Mouse (Mus musculus) forebrain, embryonic 13.5 days (tissue): ENCODE data around the gene 1500011B03Rik. TPM values are rescaled to one million over a fixed set of nuclear protein-coding genes. Genes with fewer than 3 reads are reported as not detected.

ENCODE experiments used
- ATAC-seq: fragments of 200-750 bp; cut with Nextera tagmentation; 2 replicates; pipeline ENCODE4 v1.8.0; 2017
- H3K27ac ChIP-seq: fragments of 300-500 bp; sonication (generic); 2 replicates; pipeline ENCODE4 v1.5.1; 2015; ENCODE audit warnings: inconsistent platforms, mild to moderate bottlenecking, moderate library complexity
- H3K27me3 ChIP-seq: fragments of 300-500 bp; sonication (generic); 2 replicates; pipeline ENCODE4 v1.6.1; 2015; ENCODE audit warnings: mild to moderate bottlenecking, inconsistent platforms
- H3K36me3 ChIP-seq: fragments of 300-500 bp; sonication (generic); 2 replicates; pipeline ENCODE4 v1.6.1; 2015; ENCODE audit warnings: mild to moderate bottlenecking, inconsistent platforms; ENCODE audit not compliant: poor library complexity, severe bottlenecking
- H3K4me1 ChIP-seq: fragments of 300-500 bp; sonication (generic); 2 replicates; pipeline ENCODE4 v1.6.1; 2015; ENCODE audit warnings: inconsistent platforms
- H3K4me2 ChIP-seq: fragments of 300-500 bp; sonication (generic); 2 replicates; pipeline ENCODE4 v1.6.1; 2015; ENCODE audit warnings: inconsistent platforms, mild to moderate bottlenecking, moderate library complexity
- H3K4me3 ChIP-seq: fragments of 300-500 bp; sonication (generic); 2 replicates; pipeline ENCODE4 v1.5.1; 2015; ENCODE audit warnings: mild to moderate bottlenecking, inconsistent platforms
- H3K9ac ChIP-seq: fragments of 300-500 bp; sonication (generic); 2 replicates; pipeline ENCODE4 v1.6.1; 2015; ENCODE audit warnings: mild to moderate bottlenecking, inconsistent platforms
- H3K9me3 ChIP-seq: fragments of 300-500 bp; sonication (generic); replicated peaks from 2 replicates; pipeline ENCODE4 v1.6.1; 2016; ENCODE audit warnings: inconsistent platforms
- WGBS: fragments of 180-500 bp; shearing (Covaris S2); methylation state at CpG from one replicate; pipeline ENCODE4 v1.1.7; 2015; 5-methylcytosine and 5-hydroxymethylcytosine counted together
- polyA plus RNA-seq: library from polyadenylated mRNA; unstranded; fragments of >200 nt; fragmentation: Nextera tagmentation; extraction: Ambion mirVana; gene quantifications from 2 replicates; pipeline ENCODE4 v1.2.1, GENCODE M21; 2015

The 1500011B03Rik gene
- polyA plus RNA-seq, 1 experiment from 2014 or later, result 184 TPM

- H3K4me2 ChIP-seq, result no peak overlapping the region
- H3K9me3 ChIP-seq, result no peaks in the 10 kb centered on the region
- 31% methylated on average over 8 of the region's 8 CpGs for WGBS
- no peaks in the 10 kb centered on the region for H3K27me3 ChIP-seq
- H3K36me3 ChIP-seq, result peaks cover 86% of the 10 kb centered on the region
- no peak for ATAC-seq
- H3K9ac ChIP-seq, result no peak overlapping the region
- H3K4me3 ChIP-seq, result no peak overlapping the region
- no peak overlapping the region for H3K27ac ChIP-seq
- H3K4me1 ChIP-seq, result peaks cover 32% of the 10 kb centered on the region
Observed at GRCm38 (mm10) chr5:114807468-114807867, 15.8 kb downstream of the 1500011B03Rik start.

DNA sequence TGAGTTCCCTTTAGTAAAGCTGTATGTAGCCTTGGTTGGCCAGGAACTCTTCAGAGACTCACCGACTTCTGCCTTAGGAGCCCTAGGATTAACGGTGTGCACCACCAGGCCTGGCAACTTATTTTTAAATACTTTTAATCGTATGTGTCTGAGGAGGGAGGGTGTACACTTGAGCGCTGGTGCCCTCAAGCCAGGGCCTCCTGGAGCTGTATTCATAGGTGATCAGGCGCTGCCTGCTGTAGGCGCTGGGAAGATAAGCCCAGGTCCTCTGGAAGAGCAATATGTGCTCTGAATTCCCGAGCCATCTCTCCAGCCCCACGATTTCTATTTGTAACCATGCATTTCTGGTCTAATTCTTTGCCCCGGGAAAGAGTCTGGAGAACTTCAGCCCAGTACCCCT lies 16.2 kb downstream of the 1500011B03Rik start:
- Histone ChIP-seq H3K4me3 (no peak overlapping the region), H3K36me3 (peaks cover 90% of the 10 kb centered on the region), H3K4me1 (peaks cover 28% of the 10 kb centered on the region), H3K27me3 (no peaks in the 10 kb centered on the region), H3K4me2 (no peak overlapping the region), H3K27ac (no peak overlapping the region), H3K9me3 (no peaks in the 10 kb centered on the region), H3K9ac (no peak overlapping the region)
- 54% methylated on average over 9 of the region's 9 CpGs for WGBS
- no peak for ATAC-seq

DNA sequence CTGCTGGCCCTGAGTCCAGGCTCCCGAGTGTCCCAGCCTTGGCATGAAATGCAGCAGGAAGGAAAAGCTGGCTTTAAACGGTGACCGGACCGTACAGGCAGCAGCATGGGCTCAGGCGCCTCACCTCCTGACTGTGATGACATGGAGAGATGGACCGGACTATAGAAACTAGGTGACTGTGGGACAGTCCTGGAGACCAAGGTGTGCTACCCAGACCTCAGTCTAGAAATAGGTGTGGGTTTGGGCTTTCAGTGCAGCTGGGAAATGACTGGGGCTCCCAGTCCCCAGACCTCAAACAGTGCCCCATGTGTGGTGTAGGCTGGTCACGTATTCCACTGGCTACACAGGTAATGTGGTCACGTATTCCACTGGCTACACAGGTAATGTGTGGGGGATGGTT lies 16.6 kb downstream of the 1500011B03Rik start:
- WGBS, result 85% methylated on average over 8 of the region's 8 CpGs
- H3K4me3 ChIP-seq, result no peak overlapping the region
- no peak overlapping the region for H3K4me2 ChIP-seq
- ATAC-seq, result no peak
- no peaks in the 10 kb centered on the region for H3K9me3 ChIP-seq
- H3K9ac ChIP-seq, result no peak overlapping the region
- no peaks in the 10 kb centered on the region for H3K27me3 ChIP-seq
- no peak overlapping the region for H3K27ac ChIP-seq
- H3K36me3 ChIP-seq, result peaks cover 94% of the 10 kb centered on the region
- peaks cover 24% of the 10 kb centered on the region for H3K4me1 ChIP-seq

DNA sequence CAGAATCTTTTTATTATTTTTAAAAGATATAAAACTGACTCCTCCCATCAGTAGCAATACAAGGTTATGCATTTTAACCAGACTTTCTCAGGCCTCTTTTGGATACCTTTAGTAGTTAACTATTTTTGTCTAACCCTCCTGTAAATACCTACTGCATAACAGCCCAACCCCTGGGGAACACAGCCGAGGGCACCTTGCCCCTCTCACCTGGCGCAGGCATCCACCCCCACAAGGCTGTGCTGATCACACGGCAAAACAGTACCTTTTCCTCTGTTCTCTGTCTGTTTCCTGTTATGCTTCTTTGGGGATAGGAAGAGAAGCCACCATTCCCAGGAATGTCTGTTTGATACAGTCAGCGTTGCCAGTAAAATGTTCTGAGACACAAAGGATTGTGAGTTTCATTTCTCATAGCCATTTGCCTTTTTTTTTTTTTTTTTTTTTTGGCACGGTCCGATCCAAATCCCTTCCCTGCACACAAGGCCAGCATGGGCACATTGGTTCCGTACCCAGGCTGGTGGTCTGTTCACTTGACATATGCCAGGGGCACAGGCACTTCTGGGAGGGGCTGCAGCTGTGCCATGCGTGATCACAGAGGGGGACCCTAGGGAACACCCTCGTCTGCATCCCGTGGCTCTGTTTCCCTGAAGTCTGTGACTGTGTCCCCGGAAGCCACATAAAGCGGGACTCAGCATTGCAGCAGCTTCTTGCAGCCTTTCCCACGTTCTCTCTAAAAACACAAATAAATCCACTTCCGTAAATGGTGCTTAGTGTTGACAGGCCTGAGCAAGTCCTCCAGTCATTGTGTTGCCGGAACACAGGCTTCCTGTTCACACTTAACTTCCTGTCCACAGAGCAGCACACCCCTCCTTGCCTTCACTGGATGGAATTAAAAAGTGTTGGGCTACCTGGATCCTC lies 17.6 kb downstream of the 1500011B03Rik start:
- no peaks in the 10 kb centered on the region for H3K27me3 ChIP-seq
- H3K4me1 ChIP-seq, result peaks cover 19% of the 10 kb centered on the region
- no peak overlapping the region for H3K27ac ChIP-seq
- no peak for ATAC-seq
- H3K9me3 ChIP-seq, result no peaks in the 10 kb centered on the region
- no peak overlapping the region for H3K4me3 ChIP-seq
- H3K9ac ChIP-seq, result no peak overlapping the region
- WGBS, result 85% methylated on average over 15 of the region's 15 CpGs
- H3K4me2 ChIP-seq, result no peak overlapping the region
- H3K36me3 ChIP-seq, result peaks cover 94% of the 10 kb centered on the region

DNA sequence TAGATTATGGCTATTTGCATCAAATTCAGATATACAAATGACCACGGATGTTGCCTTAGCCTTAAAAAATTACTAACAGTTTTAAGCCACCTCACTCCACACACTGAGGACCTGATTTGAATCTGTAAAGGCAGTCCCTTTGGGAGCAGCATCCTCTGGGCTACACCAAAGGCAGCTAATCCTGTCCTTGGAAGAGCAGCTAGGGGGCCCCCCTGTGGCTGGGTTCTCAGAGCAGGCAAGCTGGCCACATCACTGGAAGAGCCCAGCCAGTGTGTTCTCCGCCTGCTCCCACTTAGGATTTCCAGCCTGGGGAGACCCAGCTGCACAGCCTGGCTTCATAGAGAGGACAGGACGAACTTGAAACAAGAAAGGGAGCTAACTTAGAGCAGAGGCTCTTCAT lies 18.3 kb downstream of the 1500011B03Rik start:
- H3K27ac ChIP-seq, result no peak overlapping the region
- H3K9me3 ChIP-seq, result no peaks in the 10 kb centered on the region
- 28% methylated on average over 3 of the region's 3 CpGs for WGBS
- peaks cover 94% of the 10 kb centered on the region for H3K36me3 ChIP-seq
- ATAC-seq, result no peak
- H3K4me1 ChIP-seq, result peaks cover 17% of the 10 kb centered on the region
- H3K9ac ChIP-seq, result no peak overlapping the region
- H3K4me2 ChIP-seq, result no peak overlapping the region
- H3K4me3 ChIP-seq, result no peak overlapping the region
- H3K27me3 ChIP-seq, result no peaks in the 10 kb centered on the region

GRCm38 (mm10) chr5:114804335-114804734 lies 18.9 kb downstream of the 1500011B03Rik start:
- peaks cover 95% of the 10 kb centered on the region for H3K36me3 ChIP-seq
- H3K27ac ChIP-seq, result no peak overlapping the region
- H3K4me3 ChIP-seq, result no peak overlapping the region
- no peak overlapping the region for H3K9ac ChIP-seq
- WGBS, result 85% methylated on average over 13 of the region's 13 CpGs
- no peak for ATAC-seq
- peaks cover 13% of the 10 kb centered on the region; the same call in 1 of the 2 replicates for H3K4me1 ChIP-seq
- no peak overlapping the region for H3K4me2 ChIP-seq
- no peaks in the 10 kb centered on the region for H3K27me3 ChIP-seq
- no peaks in the 10 kb centered on the region for H3K9me3 ChIP-seq

- Histone ChIP-seq H3K27me3 (no peaks in the 10 kb centered on the region), H3K4me2 (no peak overlapping the region), H3K4me1 (0 out of 2 replicates have a peak, but pooled peaks cover 12% of the 10 kb centered on the region), H3K9ac (no peak overlapping the region), H3K36me3 (peaks cover 97% of the 10 kb centered on the region), H3K27ac (no peak overlapping the region), H3K9me3 (no peaks in the 10 kb centered on the region), H3K4me3 (no peak overlapping the region)
- WGBS, result 91% methylated on average over 13 of the region's 13 CpGs
- ATAC-seq, result no peak
Observed at GRCm38 (mm10) chr5:114803231-114803630, 20.0 kb downstream of the 1500011B03Rik start.

DNA sequence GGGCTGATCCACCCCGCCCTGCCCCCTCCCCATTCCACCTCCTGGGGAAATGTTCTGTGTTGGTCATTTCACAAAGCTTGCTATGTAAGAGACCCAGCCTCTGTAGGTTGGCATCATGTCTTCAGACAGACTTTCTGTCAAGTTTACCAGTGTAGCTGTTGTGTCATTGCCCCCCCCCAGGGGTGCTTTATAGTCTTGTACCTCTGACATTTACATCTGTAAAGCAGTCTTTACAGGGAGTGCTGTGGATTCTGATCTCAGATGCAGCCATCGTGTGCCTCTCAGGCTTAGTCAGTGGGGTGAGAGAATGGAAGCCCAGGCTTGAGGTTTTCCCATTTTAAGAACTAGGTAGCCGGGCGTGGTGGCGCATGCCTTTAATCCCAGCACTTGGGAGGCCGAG lies 21.4 kb downstream of the 1500011B03Rik start:
- H3K9ac ChIP-seq, result no peak overlapping the region
- H3K36me3 ChIP-seq, result peaks cover 92% of the 10 kb centered on the region
- H3K4me2 ChIP-seq, result no peak overlapping the region
- no peak overlapping the region for H3K4me3 ChIP-seq
- no peaks in the 10 kb centered on the region for H3K27me3 ChIP-seq
- H3K27ac ChIP-seq, result no peak overlapping the region
- 87% methylated on average over 6 of the region's 6 CpGs for WGBS
- no peak for ATAC-seq
- H3K9me3 ChIP-seq, result no peaks in the 10 kb centered on the region
- 0 out of 2 replicates have a peak, but pooled peaks cover 8% of the 10 kb centered on the region for H3K4me1 ChIP-seq

GRCm38 (mm10) chr5:114801049-114801448 lies 22.2 kb downstream of the 1500011B03Rik start:
- no peak for ATAC-seq
- H3K9me3 ChIP-seq, result no peaks in the 10 kb centered on the region
- no peaks in the 10 kb centered on the region for H3K27me3 ChIP-seq
- WGBS, result 17% methylated on average over 8 of the region's 8 CpGs
- H3K4me2 ChIP-seq, result no peak overlapping the region
- H3K27ac ChIP-seq, result no peak overlapping the region
- peaks cover 14% of the 10 kb centered on the region for H3K4me1 ChIP-seq
- no peak overlapping the region for H3K4me3 ChIP-seq
- H3K9ac ChIP-seq, result no peak overlapping the region
- peaks cover 84% of the 10 kb centered on the region for H3K36me3 ChIP-seq

DNA sequence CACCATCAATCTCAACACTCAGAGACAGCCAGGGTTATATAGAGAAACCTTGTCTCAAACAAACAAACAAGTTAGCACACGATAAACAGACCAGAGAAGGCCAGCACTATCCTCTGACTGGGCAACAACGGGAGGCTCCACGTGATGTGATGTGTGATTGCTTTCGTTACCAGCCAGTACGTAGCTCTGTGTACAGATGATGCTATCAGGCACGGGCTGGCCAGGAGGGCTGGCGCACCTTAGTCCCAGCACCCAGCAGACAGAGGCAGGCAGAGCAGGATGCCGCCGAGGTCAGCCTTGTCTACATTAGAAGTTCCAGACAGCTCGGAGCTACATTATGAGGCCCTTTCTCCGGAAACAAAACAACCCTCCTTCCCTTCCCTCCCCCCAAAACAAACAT lies 23.4 kb downstream of the 1500011B03Rik start:
- peaks cover 77% of the 10 kb centered on the region for H3K36me3 ChIP-seq
- H3K4me3 ChIP-seq, result no peak overlapping the region
- H3K9me3 ChIP-seq, result no peaks in the 10 kb centered on the region
- H3K4me2 ChIP-seq, result no peak overlapping the region
- H3K9ac ChIP-seq, result no peak overlapping the region
- no peak overlapping the region for H3K27ac ChIP-seq
- WGBS, result 88% methylated on average over 11 of the region's 11 CpGs
- no peak for ATAC-seq
- H3K27me3 ChIP-seq, result no peaks in the 10 kb centered on the region
- H3K4me1 ChIP-seq, result peaks cover 25% of the 10 kb centered on the region

GRCm38 (mm10) chr5:114797253-114797652 lies 26.0 kb downstream of the 1500011B03Rik start:
- ATAC-seq, result no peak
- H3K36me3 ChIP-seq, result peaks cover 74% of the 10 kb centered on the region
- no peak overlapping the region for H3K9ac ChIP-seq

GRCm38 (mm10) chr5:114796299-114797012 lies 26.8 kb downstream of the 1500011B03Rik start:
- ATAC-seq, result peak; percentile 76
- Histone ChIP-seq H3K4me2 (peak overlapping the region; percentile 76), H3K9ac (peak overlapping the region; percentile 69), H3K9me3 (no peaks in the 10 kb centered on the region), H3K4me1 (peaks cover 30% of the 10 kb centered on the region), H3K27me3 (no peaks in the 10 kb centered on the region), H3K4me3 (peak overlapping the region; percentile 42), H3K36me3 (peaks cover 74% of the 10 kb centered on the region), H3K27ac (peak overlapping the region; percentile 87)
- WGBS, result 3% methylated on average over 40 of the region's 40 CpGs

More at GRCm38 (mm10) chr5:114797253-114797652, 26.0 kb downstream of the 1500011B03Rik start:
- H3K4me2 ChIP-seq, result peak overlapping the region; percentile 76
- H3K4me1 ChIP-seq, result peaks cover 30% of the 10 kb centered on the region
- no peak overlapping the region for H3K4me3 ChIP-seq
- 86% methylated on average over 8 of the region's 8 CpGs for WGBS
- no peaks in the 10 kb centered on the region for H3K9me3 ChIP-seq
- no peaks in the 10 kb centered on the region for H3K27me3 ChIP-seq
- no peak overlapping the region for H3K27ac ChIP-seq
